Mouse (Mus musculus): ENCODE data around the gene Letmd1. TPM values are rescaled to one million over a fixed set of nuclear protein-coding genes. Genes with fewer than 3 reads are reported as not detected.

Letmd1 gene
- 51.7 TPM for polyA plus RNA-seq (2017; shearing (Covaris generic))

GRCm38 (mm10) chr15:100468295-100469188 lies at the start of gene Letmd1:
TSS of gene Letmd1 (plus strand) at chr15:100469023.

GRCm38 (mm10) chr15:100421758-100422197 lies 47.0 kb upstream of the Letmd1 start, which contains the start of gene Gm5475:
TSS of gene Gm5475 (plus strand) at chr15:100422147.

GRCm38 (mm10) chr15:100424396-100425122 lies 44.3 kb upstream of the Letmd1 start, which contains the start of gene Slc11a2:
TSS of gene Slc11a2 (minus strand) at chr15:100425072.

GRCm38 (mm10) chr15:100495102-100495501 lies 26.3 kb downstream of the Letmd1 start, which contains the start of gene Csrnp2:
TSS of gene Csrnp2 (minus strand) at chr15:100495488.

Other genes with a start within 250 kb of the Letmd1 start
- gene Atf1, start 241.2 kb upstream of the Letmd1 start, polyA plus RNA-seq (2017; shearing (Covaris generic)) = 26.9 TPM
- gene Tmprss12, start 188.2 kb upstream of the Letmd1 start, polyA plus RNA-seq (2017; shearing (Covaris generic)) = not detected
- gene Mettl7a1, start 164.9 kb upstream of the Letmd1 start, polyA plus RNA-seq (2017; shearing (Covaris generic)) = 12.2 TPM
- gene Mettl7a3, start 134.1 kb upstream of the Letmd1 start, polyA plus RNA-seq (2017; shearing (Covaris generic)) = not detected
- gene Methig1, start 115.9 kb upstream of the Letmd1 start, polyA plus RNA-seq (2017; shearing (Covaris generic)) = not detected
- not detected for gene Mettl7a2, start 115.8 kb upstream of the Letmd1 start, polyA plus RNA-seq (2017; shearing (Covaris generic))
- not detected for gene Higd1c, start 104.5 kb upstream of the Letmd1 start, polyA plus RNA-seq (2017; shearing (Covaris generic))
- gene Gm5475, start 46.9 kb upstream of the Letmd1 start, polyA plus RNA-seq (2017; shearing (Covaris generic)) = 0.11 TPM
- gene Slc11a2, start 44.0 kb upstream of the Letmd1 start, polyA plus RNA-seq (2017; shearing (Covaris generic)) = 52.8 TPM
- 3.7 TPM for gene Csrnp2, start 26.5 kb downstream of the Letmd1 start, polyA plus RNA-seq (2017; shearing (Covaris generic))
- 12.5 TPM for gene Tfcp2, start 83.0 kb downstream of the Letmd1 start, polyA plus RNA-seq (2017; shearing (Covaris generic))
- gene Pou6f1, start 131.0 kb downstream of the Letmd1 start, polyA plus RNA-seq (2017; shearing (Covaris generic)) = 8.5 TPM
- 609 TPM for gene Dazap2, start 146.3 kb downstream of the Letmd1 start, polyA plus RNA-seq (2017; shearing (Covaris generic))
- gene Smagp, start 167.9 kb downstream of the Letmd1 start, polyA plus RNA-seq (2017; shearing (Covaris generic)) = not detected
- 724 TPM for gene Bin2, start 200.5 kb downstream of the Letmd1 start, polyA plus RNA-seq (2017; shearing (Covaris generic))
- 10.2 TPM for gene Cela1, start 218.9 kb downstream of the Letmd1 start, polyA plus RNA-seq (2017; shearing (Covaris generic))

Data from CD4-positive, CD25-positive, alpha-beta regulatory T cell, adult 9 weeks (primary cell).